9 mouse cellular contexts compared by ENCODE assay signal in the genomic region with DNA sequence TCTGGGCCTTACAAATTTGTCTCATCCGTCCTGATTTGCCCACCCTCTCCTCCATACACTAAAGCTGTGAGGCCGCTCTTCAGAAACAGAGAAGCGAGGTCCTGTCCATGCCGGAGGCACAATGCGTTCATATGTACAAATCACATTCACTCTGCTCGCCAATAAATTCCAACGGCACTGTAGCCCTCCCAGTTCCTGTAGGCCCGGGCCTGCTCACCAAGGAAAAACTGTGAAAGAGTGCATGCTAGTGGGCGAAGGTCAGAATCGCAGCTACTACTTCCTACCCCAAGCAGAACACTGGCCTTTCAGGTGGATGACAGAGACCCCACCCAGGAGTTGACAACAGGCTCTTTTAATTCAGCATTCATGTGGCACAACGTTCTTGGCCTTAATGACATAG.
DNase-seq lines count a peak whose midpoint lies in the region; ATAC-seq and TF ChIP-seq lines count a peak whose summit lies in the region.
"Had no signal": no experiment of that assay in that cellular context is flagged by ENCODE, and none has a peak within 500 bp of the region (broad histone marks: within the 10 kb centered on the region; RNA-seq: fewer than 3 reads in every experiment).

No protein-coding gene starts in this region.

- H3K27ac ChIP-seq in heart, postnatal 0 days (ENCODE audit: low read depth), result no peak overlapping the region
- no peak overlapping the region for H3K27ac ChIP-seq in midbrain, embryonic 13.5 days
- H3K27ac ChIP-seq: heart, embryonic 13.5 days had no signal

- H3K4me2 ChIP-seq in heart, postnatal 0 days (ENCODE audit: low read depth, low read length), result no peak overlapping the region
- no peak overlapping the region for H3K4me2 ChIP-seq in midbrain, embryonic 13.5 days (replicated peaks)
- H3K4me2 ChIP-seq: heart, embryonic 13.5 days had no signal

- peak; percentile 7 to 17 for DNase-seq in cerebellum, postnatal 25 days
- no peak for DNase-seq in cerebellum, adult 11 months
- DNase-seq in right cerebral cortex, postnatal 4 days, result peak; percentile 9
- DNase-seq in right cerebral cortex, adult 18-20 months, result no peak
- peak; percentile 47 for DNase-seq in heart, postnatal 0 days (ENCODE audit: low spot score)
- DNase-seq in yolk sac, embryonic 10.5 days (ENCODE audit: low spot score), result no peak
- no peak for DNase-seq in layer of hippocampus, postnatal 25 days (ENCODE audit: extremely low spot score in 1 of 2, low spot score in 1 of 2)

- H3K9me3 ChIP-seq in heart, postnatal 0 days (replicated peaks; ENCODE audit: control insufficient read depth, low read length), result no peaks in the 10 kb centered on the region
- no peaks in the 10 kb centered on the region for H3K9me3 ChIP-seq in midbrain, embryonic 13.5 days
- H3K9me3 ChIP-seq: heart, embryonic 13.5 days had no signal

- no peaks in the 10 kb centered on the region for H3K4me1 ChIP-seq in heart, postnatal 0 days (ENCODE audit: control insufficient read depth, insufficient read depth)
- H3K4me1 ChIP-seq in midbrain, embryonic 13.5 days (replicated peaks), result peaks cover 16% of the 10 kb centered on the region
- H3K4me1 ChIP-seq: heart, embryonic 13.5 days had no signal

- no peak overlapping the region for H3K4me3 ChIP-seq in heart, postnatal 0 days (ENCODE audit: low read depth, low read length)
- H3K4me3 ChIP-seq in midbrain, embryonic 13.5 days (replicated peaks), result no peak overlapping the region
- H3K4me3 ChIP-seq: heart, embryonic 13.5 days had no signal

- WGBS in heart, postnatal 0 days, result 25% methylated on average over 11 of the region's 11 CpGs
- 31% methylated on average over 11 of the region's 11 CpGs for WGBS in midbrain, embryonic 13.5 days

- no peaks in the 10 kb centered on the region for H3K27me3 ChIP-seq in heart, postnatal 0 days (ENCODE audit: control insufficient read depth, insufficient read depth, low read length)
- peaks cover 72% of the 10 kb centered on the region for H3K27me3 ChIP-seq in midbrain, embryonic 13.5 days

- H3K36me3 ChIP-seq in heart, postnatal 0 days (replicated peaks; ENCODE audit: control insufficient read depth, insufficient read depth, low read length), result no peaks in the 10 kb centered on the region
- H3K36me3 ChIP-seq in midbrain, embryonic 13.5 days, result no peaks in the 10 kb centered on the region
- H3K36me3 ChIP-seq: heart, embryonic 13.5 days had no signal

- no peak for TF ChIP-seq EP300 in heart, postnatal 0 days (IDR thresholded peaks at IDR 0.05; ENCODE audit: low read depth)

- peak; percentile 72 for ATAC-seq in heart, postnatal 0 days (ENCODE audit: insufficient read depth, low read depth)
- peak; percentile 63; the same call in 1 of the 2 replicates for ATAC-seq in midbrain, embryonic 13.5 days

- TF ChIP-seq CTCF in heart, postnatal 0 days (IDR thresholded peaks at IDR 0.05; ENCODE audit: low read depth), result peak; percentile 60

- no peak overlapping the region for H3K9ac ChIP-seq in heart, postnatal 0 days (replicated peaks; ENCODE audit: low read depth, low read length)
- H3K9ac ChIP-seq in midbrain, embryonic 13.5 days (replicated peaks), result no peak overlapping the region
- H3K9ac ChIP-seq: heart, embryonic 13.5 days had no signal

Comparison
In these comparisons a context has a peak if more than half of its experiments do, and no peak if none do; other contexts are left out.
1. DNase-seq: peak in cerebellum, postnatal 25 days (2 of 2), right cerebral cortex, postnatal 4 days (single experiment) and heart, postnatal 0 days (single experiment); none in cerebellum, adult 11 months (single experiment), right cerebral cortex, adult 18-20 months (single experiment), yolk sac, embryonic 10.5 days (single experiment) and layer of hippocampus, postnatal 25 days (0 of 2).